Mouse (Mus musculus): ENCODE data around the gene Rasgrf2.

Rasgrf2 gene

DNA sequence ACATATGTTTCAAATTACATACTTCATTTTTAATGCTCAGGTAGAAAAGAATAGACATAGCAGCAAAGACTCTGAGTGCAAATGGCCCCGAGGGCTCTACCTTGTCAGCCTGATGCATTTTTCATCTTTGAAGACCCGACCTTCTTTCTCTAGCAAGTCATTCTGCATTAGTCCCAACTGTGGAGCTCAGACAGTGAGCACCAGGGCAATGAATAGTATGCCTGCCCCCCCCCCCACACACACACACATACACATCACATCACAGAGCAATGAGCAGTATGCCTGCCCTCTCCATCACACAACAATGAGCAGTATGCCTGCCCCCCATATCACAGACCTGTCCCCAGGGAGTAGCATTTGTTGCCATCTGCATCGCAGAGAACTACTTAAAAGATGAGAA, 80.2 kb downstream of the Rasgrf2 start:
- in situ Hi-C loops (cut with MboI; ENCODE audit: unreplicated experiment in 2 of 2), result no loop called here

DNA sequence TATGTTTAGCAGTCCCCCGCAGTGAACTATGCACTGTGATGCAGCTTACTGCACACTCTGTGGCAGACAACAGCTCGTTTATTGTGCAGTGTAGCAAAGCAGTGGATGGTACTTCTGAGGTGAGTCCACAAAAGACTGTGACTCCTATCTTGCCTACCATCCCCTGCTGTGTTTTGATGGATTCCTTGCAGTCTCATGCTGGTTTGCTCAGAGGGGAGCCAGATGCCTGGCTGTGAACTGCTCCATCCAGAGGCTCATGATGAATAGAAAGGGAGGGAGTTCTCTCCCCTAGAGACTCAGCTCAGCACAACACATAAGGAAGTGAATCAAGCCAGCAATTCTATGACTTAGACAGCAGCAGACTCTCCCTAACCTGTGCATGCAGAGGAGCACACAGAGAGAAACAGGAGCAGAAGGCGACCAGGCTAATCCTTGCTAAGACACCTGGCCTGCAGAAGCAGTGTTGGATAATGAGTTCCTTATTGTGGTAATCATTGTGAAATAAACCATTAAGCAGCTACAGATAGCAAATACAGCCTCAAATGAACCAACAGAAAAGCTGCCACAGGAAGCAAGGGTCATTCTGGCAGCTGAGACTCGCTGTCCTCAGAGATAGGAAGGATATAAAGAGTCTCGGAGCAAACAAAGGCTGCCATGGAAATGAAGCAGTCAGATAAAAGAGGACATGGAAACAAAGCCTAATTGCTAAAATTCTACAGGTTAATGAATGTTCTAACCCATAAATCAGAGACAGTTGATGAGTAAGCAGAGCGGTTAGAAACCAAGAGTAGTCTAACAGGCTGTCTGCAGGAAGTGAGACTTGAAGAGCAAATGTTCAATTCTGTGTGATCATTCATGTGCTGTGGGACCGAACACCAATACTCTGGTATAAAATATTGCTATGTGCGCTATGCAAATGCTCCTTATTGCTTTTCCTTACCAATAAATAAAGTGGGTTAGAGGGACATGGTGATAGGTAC, 89.6 kb downstream of the Rasgrf2 start:
- in situ Hi-C loops (cut with MboI; ENCODE audit: unreplicated experiment in 2 of 2), result no loop called here

GRCm38 (mm10) chr13:92030364-92031057, 100.9 kb downstream of the Rasgrf2 start:
- in situ Hi-C loops (cut with MboI; ENCODE audit: unreplicated experiment in 2 of 2), result no loop called here

DNA sequence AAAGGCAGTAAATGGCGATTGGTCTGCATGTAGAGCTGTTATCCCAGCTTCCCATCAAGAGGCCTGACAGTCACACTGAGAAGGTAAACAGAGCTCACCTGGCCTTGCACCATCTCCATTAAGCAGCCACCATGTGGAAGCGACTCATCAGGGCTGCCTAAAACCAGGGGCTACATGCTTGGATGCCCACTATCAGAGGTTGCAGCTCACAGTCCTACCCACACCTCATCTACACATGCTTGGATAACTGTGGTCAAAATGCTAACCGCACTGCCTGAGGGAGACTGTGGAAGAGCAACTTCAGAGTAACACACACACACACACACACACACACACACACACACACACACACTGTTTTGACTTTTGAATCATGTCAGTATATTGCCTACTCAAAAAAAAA, 101.8 kb downstream of the Rasgrf2 start:
- in situ Hi-C loops (cut with MboI; ENCODE audit: unreplicated experiment in 2 of 2), result no loop called here

GRCm38 (mm10) chr13:92027951-92028350, 103.5 kb downstream of the Rasgrf2 start:
- in situ Hi-C loops (cut with MboI; ENCODE audit: unreplicated experiment in 2 of 2), result no loop called here

- in situ Hi-C loops (cut with MboI; ENCODE audit: unreplicated experiment in 2 of 2), result no loop called here
These were observed 104.8 kb downstream of the Rasgrf2 start for GRCm38 (mm10) chr13:92026651-92027050.

DNA sequence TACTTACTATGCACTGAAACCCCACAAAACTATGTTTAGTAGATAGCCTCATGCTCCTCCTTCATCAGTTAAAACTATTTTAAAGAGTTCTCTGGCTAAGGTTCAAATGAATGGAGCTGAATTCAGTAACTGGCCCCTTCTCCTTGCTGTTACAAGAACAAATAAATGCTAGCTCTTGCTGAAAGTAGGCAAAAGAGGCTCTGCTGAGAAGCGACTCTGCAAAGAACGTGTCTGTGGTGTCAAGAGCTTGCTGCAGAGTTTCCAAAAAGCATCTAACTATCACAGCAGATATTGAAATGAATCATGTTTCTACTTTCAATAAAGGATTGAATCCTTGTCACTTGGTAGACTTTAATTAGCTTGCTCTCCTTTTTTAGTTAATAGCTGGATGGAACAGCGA, 106.3 kb downstream of the Rasgrf2 start:
- in situ Hi-C loops (cut with MboI; ENCODE audit: unreplicated experiment in 2 of 2), result no loop called here

- in situ Hi-C loops (cut with MboI; ENCODE audit: unreplicated experiment in 2 of 2), result no loop called here
These were observed 109.3 kb downstream of the Rasgrf2 start for GRCm38 (mm10) chr13:92022202-92022601.

DNA sequence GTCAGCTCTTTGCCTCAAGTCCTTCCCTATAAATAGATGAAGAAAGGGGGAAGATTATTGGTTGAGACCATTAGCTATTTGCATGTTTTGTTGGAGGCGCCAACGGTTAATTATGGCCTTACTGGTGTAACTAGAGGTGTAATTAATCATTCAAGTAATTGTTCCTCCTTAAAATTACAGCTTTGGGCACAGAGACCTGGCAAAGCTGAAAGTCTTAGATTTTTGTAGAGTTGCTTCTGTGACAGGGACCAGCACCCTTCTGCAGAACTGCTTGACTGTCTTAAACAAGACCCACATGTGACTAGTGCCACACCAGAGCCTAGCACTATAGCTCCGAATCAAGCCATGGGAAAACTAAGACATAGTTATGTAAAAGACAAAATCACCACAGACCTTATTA, 134.5 kb downstream of the Rasgrf2 start:
- in situ Hi-C loops (cut with MboI; ENCODE audit: unreplicated experiment in 2 of 2), result no loop called here

- in situ Hi-C loops (cut with MboI; ENCODE audit: unreplicated experiment in 2 of 2), result no loop called here
These were observed 140.0 kb downstream of the Rasgrf2 start for GRCm38 (mm10) chr13:91991412-91991811.

GRCm38 (mm10) chr13:91990709-91991284, 140.7 kb downstream of the Rasgrf2 start:
- in situ Hi-C loops (cut with MboI; ENCODE audit: unreplicated experiment in 2 of 2), result no loop called here

DNA sequence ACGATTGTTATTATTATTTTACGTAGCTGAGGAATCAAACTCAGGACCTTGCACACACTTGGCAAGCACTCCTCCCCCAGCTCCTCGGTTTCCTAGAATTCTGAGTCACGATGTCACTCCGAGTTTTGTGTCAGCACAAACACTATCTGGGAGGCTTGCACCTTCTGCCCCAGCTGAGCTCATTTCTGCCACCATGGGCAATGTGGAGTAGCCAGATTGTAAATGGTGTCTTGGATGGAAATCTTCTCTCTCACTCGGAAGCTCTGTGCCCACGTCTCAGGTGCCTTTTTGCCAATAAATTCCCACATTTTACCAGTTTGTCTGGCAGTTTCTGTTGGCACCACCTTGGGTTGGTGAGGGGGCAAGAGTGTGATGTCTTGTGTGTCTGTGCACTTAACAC, 143.1 kb downstream of the Rasgrf2 start:
- in situ Hi-C loops (cut with MboI; ENCODE audit: unreplicated experiment in 2 of 2), result no loop called here

GRCm38 (mm10) chr13:91986958-91987357, 144.5 kb downstream of the Rasgrf2 start:
- in situ Hi-C loops (cut with MboI; ENCODE audit: unreplicated experiment in 2 of 2), result no loop called here

DNA sequence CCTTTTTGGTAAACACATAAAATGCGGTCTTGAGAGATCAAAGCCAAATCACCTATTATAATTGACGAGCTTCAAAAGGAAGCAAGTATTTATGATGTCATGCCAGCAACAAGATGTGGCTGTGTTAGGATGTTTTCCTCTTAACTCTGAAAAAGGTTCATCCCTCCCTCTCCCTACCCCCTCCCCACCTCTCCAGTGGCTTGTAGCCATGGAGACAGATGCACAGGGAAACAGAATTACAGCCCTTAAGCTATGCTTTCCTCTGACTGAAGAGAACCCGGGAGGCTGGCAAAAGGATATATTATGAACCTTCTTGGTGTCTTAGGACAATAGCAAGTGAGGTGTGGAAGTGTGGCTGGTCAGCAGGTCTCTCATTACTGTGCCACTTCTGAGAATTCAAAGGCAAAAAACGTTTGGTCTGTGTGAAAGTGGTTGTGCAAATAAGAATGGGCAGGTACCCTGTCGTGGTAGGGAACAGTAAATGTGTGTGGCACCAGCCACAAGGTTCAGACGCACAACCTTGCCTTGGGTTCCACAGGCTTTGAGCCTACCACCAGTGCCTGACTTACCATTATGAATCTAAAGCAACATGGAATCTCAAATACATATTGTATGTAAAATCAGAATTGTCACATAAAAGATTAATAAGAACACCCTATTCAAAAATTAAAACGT, 145.4 kb downstream of the Rasgrf2 start:
- in situ Hi-C loops (cut with MboI; ENCODE audit: unreplicated experiment in 2 of 2), result no loop called here

DNA sequence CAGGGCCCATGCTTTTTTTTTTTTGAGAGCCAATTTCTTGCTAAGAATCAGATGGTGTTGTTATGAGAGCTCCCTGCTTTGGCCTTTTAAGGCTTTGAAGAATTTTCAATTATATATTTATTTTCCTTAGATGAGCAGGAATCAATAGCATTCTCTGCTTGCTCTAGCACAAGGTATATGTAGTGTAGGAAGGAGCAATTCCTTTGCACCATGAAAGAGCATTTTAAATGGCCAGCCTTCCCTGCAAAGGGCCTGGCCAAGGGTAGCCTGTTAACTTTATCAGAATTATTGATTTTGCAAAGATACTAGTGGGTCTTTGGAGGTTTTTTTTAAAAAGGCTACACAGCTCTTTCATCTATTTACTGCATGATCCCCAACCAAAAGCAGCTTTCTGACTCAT, 146.4 kb downstream of the Rasgrf2 start:
- in situ Hi-C loops (cut with MboI; ENCODE audit: unreplicated experiment in 2 of 2), result no loop called here

- in situ Hi-C loops (cut with MboI; ENCODE audit: unreplicated experiment in 2 of 2), result no loop called here
These were observed 149.4 kb downstream of the Rasgrf2 start for GRCm38 (mm10) chr13:91982080-91982479.

DNA sequence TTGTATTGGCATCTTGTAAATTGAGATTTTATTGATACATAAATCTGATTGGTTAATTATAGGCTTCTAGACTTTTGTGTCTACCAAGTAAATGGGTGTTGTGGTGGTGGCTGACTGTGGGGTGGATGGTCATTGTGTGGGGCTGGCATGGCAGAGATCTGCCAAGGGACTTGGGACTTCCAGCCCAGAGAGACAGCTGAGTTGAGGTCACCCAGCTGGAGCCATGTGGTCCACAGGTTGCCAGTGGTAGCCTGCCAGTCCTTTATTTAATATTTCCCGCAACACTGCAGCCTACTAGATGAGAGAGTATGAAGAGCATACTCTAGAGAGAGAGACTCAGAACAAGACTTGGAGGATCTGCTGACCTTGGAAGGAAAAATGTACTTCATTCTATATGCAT, 150.0 kb downstream of the Rasgrf2 start:
- in situ Hi-C loops (cut with MboI; ENCODE audit: unreplicated experiment in 2 of 2), result no loop called here

GRCm38 (mm10) chr13:91976971-91977370, 154.5 kb downstream of the Rasgrf2 start:
- in situ Hi-C loops (cut with MboI; ENCODE audit: unreplicated experiment in 2 of 2), result no loop called here

DNA sequence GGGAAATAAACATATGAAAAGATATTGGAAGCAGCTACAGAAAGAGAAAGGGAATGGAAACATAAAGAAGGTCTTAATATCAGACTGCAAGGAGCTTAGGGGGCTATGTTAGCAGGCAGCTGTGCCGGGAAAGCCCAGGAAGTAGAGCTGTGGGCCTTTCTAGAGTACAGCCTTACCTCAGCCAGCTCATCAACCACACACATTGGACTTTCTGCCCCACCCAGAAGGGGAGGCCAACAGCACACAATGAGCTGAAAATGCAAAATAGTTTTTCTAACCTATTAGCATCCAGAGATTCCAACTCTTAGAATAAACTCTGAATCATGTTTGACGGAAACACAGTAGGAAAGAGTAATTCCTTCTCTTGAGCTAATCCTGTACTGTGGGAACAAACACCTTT, 154.9 kb downstream of the Rasgrf2 start:
- in situ Hi-C loops (cut with MboI; ENCODE audit: unreplicated experiment in 2 of 2), result no loop called here

GRCm38 (mm10) chr13:91974154-91974553, 157.3 kb downstream of the Rasgrf2 start:
- in situ Hi-C loops (cut with MboI; ENCODE audit: unreplicated experiment in 2 of 2), result no loop called here

GRCm38 (mm10) chr13:91971246-91971645, 160.2 kb downstream of the Rasgrf2 start:
- in situ Hi-C loops (cut with MboI; ENCODE audit: unreplicated experiment in 2 of 2), result no loop called here

All from v-Abl transformed pro-B cells (cell line).